ENCODE assay signal across 13 mouse cellular contexts in the genomic region with DNA sequence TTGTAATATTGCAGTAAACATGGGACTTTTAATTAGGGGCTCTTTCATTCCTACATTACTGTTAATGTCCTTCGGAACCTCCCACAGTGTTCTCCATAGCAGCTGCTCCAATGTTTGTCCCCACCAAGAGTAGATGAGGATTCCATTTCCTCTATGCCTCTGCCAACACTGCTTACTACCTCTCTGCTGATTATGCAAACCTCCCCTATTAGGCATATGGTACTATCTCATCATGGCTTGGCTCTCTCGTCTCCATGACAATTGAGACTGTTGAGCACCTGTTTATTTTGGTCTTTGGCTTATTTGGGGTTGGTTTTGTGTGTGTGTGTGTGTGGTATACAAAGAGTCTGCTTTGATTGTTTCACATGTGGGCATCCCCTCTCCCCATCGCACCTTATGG.
"Had no signal": no experiment of that assay in that cellular context is flagged by ENCODE, and none has a peak within 500 bp of the region (broad histone marks: within the 10 kb centered on the region; RNA-seq: fewer than 3 reads in every experiment).

No protein-coding gene starts in this region.

- H3K36me3 ChIP-seq: limb, embryonic 15.5 days; liver, embryonic 13.5 days; midbrain, embryonic 12.5 days; neural tube, embryonic 15.5 days had no signal

- H3K4me3 ChIP-seq: limb, embryonic 15.5 days; liver, embryonic 13.5 days; midbrain, embryonic 12.5 days; myocyte; neural tube, embryonic 15.5 days had no signal

- H3K9me3 ChIP-seq: limb, embryonic 15.5 days; liver, embryonic 13.5 days; midbrain, embryonic 12.5 days; neural tube, embryonic 15.5 days had no signal

- H3K9ac ChIP-seq: limb, embryonic 15.5 days; liver, embryonic 13.5 days; midbrain, embryonic 12.5 days; neural tube, embryonic 15.5 days had no signal

- H3K27ac ChIP-seq: limb, embryonic 15.5 days; liver, embryonic 13.5 days; midbrain, embryonic 12.5 days; neural tube, embryonic 15.5 days; stomach, postnatal 0 days had no signal

- H3K27me3 ChIP-seq: limb, embryonic 15.5 days; liver, embryonic 13.5 days; midbrain, embryonic 12.5 days; neural tube, embryonic 15.5 days had no signal

- H3K4me2 ChIP-seq: limb, embryonic 15.5 days; liver, embryonic 13.5 days; midbrain, embryonic 12.5 days; neural tube, embryonic 15.5 days had no signal

- H3K4me1 ChIP-seq: limb, embryonic 15.5 days; liver, embryonic 13.5 days; midbrain, embryonic 12.5 days; neural tube, embryonic 15.5 days had no signal

- DNase-seq: kidney, adult 8-10 months; kidney, postnatal 25 days; liver, embryonic 13.5 days; lung, adult 18-20 months; right cerebral cortex, adult 18-20 months; right cerebral cortex, postnatal 25 days; thymus, adult 18-20 months; thymus, postnatal 14 days had no signal
